Mouse (Mus musculus) hindbrain, embryonic 10.5 days (tissue): ENCODE measurements at regions not wholly inside any gene's neighbourhood (a gene's known extent, or its start where the extent isn't known, plus 50 kb on each side); places are given as distances from the start of the nearest gene placed in this dataset.

Source experiments
- DNase-seq: peaks from one replicate; pipeline ENCODE4 v3.0.0-alpha.2; 2017; ENCODE audit warnings: low spot score
- H3K27ac ChIP-seq: fragments of 300-500 bp; sonication (generic); 2 replicates; pipeline ENCODE4 v1.5.1; 2016; ENCODE audit warnings: mild to moderate bottlenecking, moderate library complexity
- H3K27me3 ChIP-seq: fragments of 300-500 bp; sonication (generic); 2 replicates; pipeline ENCODE4 v1.6.1; 2016; ENCODE audit warnings: mild to moderate bottlenecking; ENCODE audit not compliant: poor library complexity, insufficient read depth, severe bottlenecking
- H3K36me3 ChIP-seq: fragments of 300-500 bp; sonication (generic); 2 replicates; pipeline ENCODE4 v1.6.1; 2016; ENCODE audit warnings: mild to moderate bottlenecking, moderate library complexity
- H3K4me1 ChIP-seq: fragments of 300-500 bp; sonication (generic); replicated peaks from 2 replicates; pipeline ENCODE4 v1.6.1; 2016; ENCODE audit warnings: mild to moderate bottlenecking
- H3K4me3 ChIP-seq: fragments of 300-500 bp; sonication (generic); 2 replicates; pipeline ENCODE4 v1.5.1; 2016; ENCODE audit warnings: mild to moderate bottlenecking, moderate library complexity
- H3K9me3 ChIP-seq: fragments of 300-500 bp; sonication (generic); 2 replicates; pipeline ENCODE4 v1.6.1; 2016; ENCODE audit warnings: mild to moderate bottlenecking, moderate library complexity
- WGBS: fragments of 180-500 bp; shearing (Covaris S2); methylation state at CpG from one replicate; pipeline ENCODE4 v1.1.7; 2016; 5-methylcytosine and 5-hydroxymethylcytosine counted together

- Histone ChIP-seq H3K4me3 (no peak overlapping the region), H3K9me3 (no peaks in the 10 kb centered on the region), H3K27me3 (no peaks in the 10 kb centered on the region), H3K27ac (no peak overlapping the region), H3K36me3 (no peaks in the 10 kb centered on the region), H3K4me1 (0 out of 2 replicates have a peak, but pooled peaks cover 2% of the 10 kb centered on the region)
- no peak for DNase-seq
- 76% methylated on average over 3 of the region's 3 CpGs for WGBS
These were observed 949.4 kb downstream of the Synb start for GRCm38 (mm10) chr14:68344715-68345114.

- Histone ChIP-seq H3K27me3 (no peaks in the 10 kb centered on the region), H3K9me3 (no peaks in the 10 kb centered on the region), H3K4me1 (peaks cover 21% of the 10 kb centered on the region), H3K36me3 (no peaks in the 10 kb centered on the region), H3K4me3 (no peak overlapping the region), H3K27ac (peak overlapping the region; percentile 71)
- 50% methylated on average over 5 of the region's 5 CpGs for WGBS
- peak; percentile 19 for DNase-seq
These were observed 955.7 kb downstream of the Synb start for GRCm38 (mm10) chr14:68338440-68338839.

- 86% methylated on average over 1 of the region's 1 CpGs for WGBS
- Histone ChIP-seq H3K27me3 (no peaks in the 10 kb centered on the region), H3K9me3 (no peaks in the 10 kb centered on the region)
These were observed 969.0 kb downstream of the Synb start for GRCm38 (mm10) chr14:68325061-68325460.

GRCm38 (mm10) chr14:68323008-68323407 is 971.1 kb downstream of the Synb start:
- DNase-seq: no peak
- H3K9me3 ChIP-seq: no peaks in the 10 kb centered on the region
- no peaks in the 10 kb centered on the region for H3K36me3 ChIP-seq
- no peak overlapping the region for H3K27ac ChIP-seq
- 0 out of 2 replicates have a peak, but pooled peaks cover 2% of the 10 kb centered on the region for H3K4me1 ChIP-seq
- no peak overlapping the region for H3K4me3 ChIP-seq
- WGBS: 54% methylated on average over 6 of the region's 6 CpGs
- H3K27me3 ChIP-seq: no peaks in the 10 kb centered on the region

More at GRCm38 (mm10) chr14:68325061-68325460, 969.0 kb downstream of the Synb start:
- H3K4me1 ChIP-seq: 0 out of 2 replicates have a peak, but pooled peaks cover 2% of the 10 kb centered on the region
- no peaks in the 10 kb centered on the region for H3K36me3 ChIP-seq
- H3K27ac ChIP-seq: no peak overlapping the region
- no peak for DNase-seq
- no peak overlapping the region for H3K4me3 ChIP-seq

- 84% methylated on average over 2 of the region's 2 CpGs for WGBS
- H3K36me3 ChIP-seq: no peaks in the 10 kb centered on the region
- H3K27me3 ChIP-seq: no peaks in the 10 kb centered on the region
- H3K4me1 ChIP-seq: no peaks in the 10 kb centered on the region
- H3K9me3 ChIP-seq: no peaks in the 10 kb centered on the region
- no peak overlapping the region for H3K27ac ChIP-seq
- no peak overlapping the region for H3K4me3 ChIP-seq
- DNase-seq: no peak
These were observed 986.0 kb downstream of the Synb start for GRCm38 (mm10) chr14:68307973-68308660.

- H3K4me3 ChIP-seq: no peak overlapping the region
- 87% methylated on average over 8 of the region's 8 CpGs for WGBS
- no peaks in the 10 kb centered on the region for H3K27me3 ChIP-seq
- no peaks in the 10 kb centered on the region for H3K4me1 ChIP-seq
- no peak overlapping the region for H3K27ac ChIP-seq
- no peaks in the 10 kb centered on the region for H3K36me3 ChIP-seq
- no peak for DNase-seq
- H3K9me3 ChIP-seq: no peaks in the 10 kb centered on the region
These were observed 988.9 kb downstream of the Synb start for GRCm38 (mm10) chr14:68305166-68305565.

- Histone ChIP-seq H3K27ac (no peak overlapping the region), H3K9me3 (no peaks in the 10 kb centered on the region), H3K4me1 (no peaks in the 10 kb centered on the region), H3K4me3 (no peak overlapping the region), H3K27me3 (no peaks in the 10 kb centered on the region), H3K36me3 (no peaks in the 10 kb centered on the region)
- 75% methylated on average over 4 of the region's 4 CpGs for WGBS
- no peak for DNase-seq
These were observed 992.4 kb downstream of the Synb start for GRCm38 (mm10) chr14:68301710-68302109.

GRCm38 (mm10) chr14:68285546-68285945 is 1008.6 kb downstream of the Synb start:
- Histone ChIP-seq H3K9me3 (no peaks in the 10 kb centered on the region), H3K27ac (no peak overlapping the region), H3K27me3 (no peaks in the 10 kb centered on the region), H3K4me1 (no peaks in the 10 kb centered on the region), H3K4me3 (no peak overlapping the region), H3K36me3 (no peaks in the 10 kb centered on the region)
- WGBS: 77% methylated on average over 3 of the region's 3 CpGs
- no peak for DNase-seq

GRCm38 (mm10) chr14:68261436-68261835 is 1032.7 kb downstream of the Synb start:
- peaks cover 19% of the 10 kb centered on the region for H3K4me1 ChIP-seq
- WGBS: 52% methylated on average over 3 of the region's 3 CpGs
- no peak overlapping the region for H3K4me3 ChIP-seq
- H3K27me3 ChIP-seq: no peaks in the 10 kb centered on the region
- peak; percentile 18 for DNase-seq
- H3K36me3 ChIP-seq: no peaks in the 10 kb centered on the region
- peak overlapping the region; percentile 45; the same call in 1 of the 2 replicates for H3K27ac ChIP-seq
- no peaks in the 10 kb centered on the region for H3K9me3 ChIP-seq

- Histone ChIP-seq H3K9me3 (no peaks in the 10 kb centered on the region), H3K36me3 (no peaks in the 10 kb centered on the region), H3K27me3 (no peaks in the 10 kb centered on the region), H3K4me3 (no peak overlapping the region), H3K27ac (no peak overlapping the region), H3K4me1 (no peaks in the 10 kb centered on the region)
- WGBS: 85% methylated on average over 2 of the region's 2 CpGs
- no peak for DNase-seq
These were observed 1047.1 kb downstream of the Synb start for GRCm38 (mm10) chr14:68246966-68247365.

GRCm38 (mm10) chr14:68240146-68240545 is 1054.0 kb downstream of the Synb start:
- 58% methylated on average over 7 of the region's 7 CpGs for WGBS
- no peak overlapping the region for H3K4me3 ChIP-seq
- H3K36me3 ChIP-seq: no peaks in the 10 kb centered on the region
- no peak overlapping the region for H3K27ac ChIP-seq
- peaks cover 5% of the 10 kb centered on the region for H3K4me1 ChIP-seq
- no peak for DNase-seq
- H3K27me3 ChIP-seq: no peaks in the 10 kb centered on the region
- no peaks in the 10 kb centered on the region for H3K9me3 ChIP-seq

GRCm38 (mm10) chr14:68224152-68224551 is 1069.9 kb downstream of the Synb start:
- no peak overlapping the region for H3K4me3 ChIP-seq
- DNase-seq: no peak
- H3K36me3 ChIP-seq: no peaks in the 10 kb centered on the region
- 88% methylated on average over 3 of the region's 3 CpGs for WGBS
- no peaks in the 10 kb centered on the region for H3K9me3 ChIP-seq
- no peak overlapping the region for H3K27ac ChIP-seq
- no peaks in the 10 kb centered on the region for H3K27me3 ChIP-seq
- no peaks in the 10 kb centered on the region for H3K4me1 ChIP-seq

GRCm38 (mm10) chr14:68219025-68219595 is 1075.0 kb downstream of the Synb start:
- 77% methylated on average over 9 of the region's 9 CpGs for WGBS
- Histone ChIP-seq H3K36me3 (no peaks in the 10 kb centered on the region), H3K27me3 (no peaks in the 10 kb centered on the region), H3K27ac (no peak overlapping the region), H3K9me3 (no peaks in the 10 kb centered on the region), H3K4me1 (0 out of 2 replicates have a peak, but pooled peaks cover 10% of the 10 kb centered on the region), H3K4me3 (no peak overlapping the region)
- DNase-seq: no peak
